Mouse (Mus musculus) kidney, embryonic 14.5 days (tissue): ENCODE measurements around the gene Vamp1. TPM values are rescaled to one million over a fixed set of nuclear protein-coding genes. Genes with fewer than 3 reads are reported as not detected.

Source experiments
- ATAC-seq: fragments of 200-750 bp; cut with Nextera tagmentation; 2 replicates; pipeline ENCODE4 v1.8.0; 2017; ENCODE audit warnings: moderate number of reproducible peaks, mild to moderate bottlenecking, moderate TSS enrichment, moderate library complexity; ENCODE audit not compliant: low FRiP score, low TSS enrichment
- H3K27ac ChIP-seq: fragments of 300-500 bp; sonication (generic); 2 replicates; pipeline ENCODE4 v1.5.1; 2014; ENCODE audit warnings: low read depth, mild to moderate bottlenecking, low read length, moderate library complexity, mixed read lengths
- H3K27me3 ChIP-seq: fragments of 300-500 bp; sonication (generic); 2 replicates; pipeline ENCODE4 v1.6.1; 2014; ENCODE audit warnings: mild to moderate bottlenecking, low read length; ENCODE audit not compliant: control insufficient read depth, insufficient read depth
- H3K36me3 ChIP-seq: fragments of 300-500 bp; sonication (generic); 2 replicates; pipeline ENCODE4 v1.6.1; 2014; ENCODE audit warnings: low read length, mixed read lengths; ENCODE audit not compliant: control insufficient read depth, insufficient read depth
- H3K4me1 ChIP-seq: fragments of 300-500 bp; sonication (generic); 2 replicates; pipeline ENCODE4 v1.6.1; 2014; ENCODE audit warnings: low read length, mixed read lengths; ENCODE audit not compliant: control insufficient read depth, insufficient read depth
- H3K4me2 ChIP-seq: fragments of 300-500 bp; sonication (generic); replicated peaks from 2 replicates; pipeline ENCODE4 v1.6.1; 2014; ENCODE audit warnings: low read depth, mild to moderate bottlenecking, low read length
- H3K4me3 ChIP-seq: fragments of 300-500 bp; sonication (generic); 2 replicates; pipeline ENCODE4 v1.5.1; 2014; ENCODE audit warnings: mild to moderate bottlenecking, low read length
- H3K9ac ChIP-seq: fragments of 300-500 bp; sonication (generic); 2 replicates; pipeline ENCODE4 v1.6.1; 2014; ENCODE audit warnings: low read depth, mild to moderate bottlenecking, low read length, moderate library complexity
- H3K9me3 ChIP-seq: fragments of 300-500 bp; sonication (generic); 2 replicates; pipeline ENCODE4 v1.6.1; 2016; ENCODE audit warnings: low read length; ENCODE audit not compliant: control insufficient read depth
- WGBS: fragments of 180-500 bp; shearing (Covaris S2); extraction: QIAGEN DNeasy Blood & Tissue Kit; methylation state at CpG from one replicate; pipeline ENCODE4 v1.1.7; 2014; 5-methylcytosine and 5-hydroxymethylcytosine counted together
- polyA plus RNA-seq: library from polyadenylated mRNA; unstranded; fragments of >200 nt; fragmentation: Nextera tagmentation; extraction: Ambion mirVana; gene quantifications from 2 replicates; pipeline ENCODE4 v1.2.1, GENCODE M21; 2014

Gene Vamp1
- polyA plus RNA-seq, 1 experiment from 2014 or later: 2.0 TPM

DNA sequence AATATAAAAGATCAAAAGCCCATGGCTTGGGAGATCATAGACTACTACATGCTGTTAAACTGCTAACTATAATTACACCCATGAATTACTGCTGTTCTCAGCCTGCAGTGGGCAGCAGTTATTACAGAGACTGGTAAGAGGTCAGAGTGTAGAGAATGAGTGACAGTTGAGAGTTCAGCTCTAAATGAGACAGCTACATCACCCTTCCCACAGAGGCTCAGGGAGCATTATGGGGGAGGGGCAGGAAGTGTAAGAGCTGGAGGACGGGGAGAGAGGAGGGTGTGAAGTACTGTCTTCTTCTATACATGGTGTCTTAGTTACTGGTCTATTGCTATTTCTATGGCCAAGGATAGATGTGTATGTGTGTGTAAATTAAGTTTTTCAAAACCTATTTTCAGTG is 29.2 kb downstream of the Vamp1 start:
- no peak overlapping the region for H3K4me2 ChIP-seq
- H3K4me3 ChIP-seq: no peak overlapping the region
- no peaks in the 10 kb centered on the region for H3K9me3 ChIP-seq
- H3K9ac ChIP-seq: no peak overlapping the region
- 13% methylated on average over 1 of the region's 1 CpGs for WGBS
- H3K36me3 ChIP-seq: no peaks in the 10 kb centered on the region
- ATAC-seq: no peak
- H3K27me3 ChIP-seq: no peaks in the 10 kb centered on the region
- no peaks in the 10 kb centered on the region for H3K4me1 ChIP-seq
- H3K27ac ChIP-seq: no peak overlapping the region

DNA sequence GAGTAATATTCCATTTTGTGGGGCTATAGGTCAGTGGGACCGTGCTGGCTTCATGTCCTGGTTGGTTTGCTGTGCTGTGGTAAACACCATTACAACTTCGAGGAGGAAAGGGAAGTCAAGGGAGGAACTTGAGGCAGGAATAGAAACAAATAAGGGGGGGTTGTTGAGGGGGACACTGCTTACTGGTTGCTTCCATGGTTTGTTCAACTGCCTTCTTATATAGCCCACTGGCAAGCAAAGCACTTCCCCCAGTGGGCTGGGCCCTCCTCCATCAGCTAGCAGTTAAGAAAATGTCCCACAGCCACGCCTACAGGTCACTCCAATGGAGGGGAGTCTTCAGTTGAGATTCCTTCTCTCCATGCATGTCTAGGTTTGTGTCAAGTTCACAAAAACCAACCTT is 36.9 kb downstream of the Vamp1 start:
- H3K9ac ChIP-seq: no peak overlapping the region
- H3K4me3 ChIP-seq: no peak overlapping the region
- no peak for ATAC-seq
- H3K27ac ChIP-seq: no peak overlapping the region
- no peaks in the 10 kb centered on the region for H3K9me3 ChIP-seq
- H3K4me2 ChIP-seq: no peak overlapping the region
- 87% methylated on average over 3 of the region's 3 CpGs for WGBS
- H3K27me3 ChIP-seq: no peaks in the 10 kb centered on the region
- no peaks in the 10 kb centered on the region for H3K4me1 ChIP-seq
- H3K36me3 ChIP-seq: no peaks in the 10 kb centered on the region

DNA sequence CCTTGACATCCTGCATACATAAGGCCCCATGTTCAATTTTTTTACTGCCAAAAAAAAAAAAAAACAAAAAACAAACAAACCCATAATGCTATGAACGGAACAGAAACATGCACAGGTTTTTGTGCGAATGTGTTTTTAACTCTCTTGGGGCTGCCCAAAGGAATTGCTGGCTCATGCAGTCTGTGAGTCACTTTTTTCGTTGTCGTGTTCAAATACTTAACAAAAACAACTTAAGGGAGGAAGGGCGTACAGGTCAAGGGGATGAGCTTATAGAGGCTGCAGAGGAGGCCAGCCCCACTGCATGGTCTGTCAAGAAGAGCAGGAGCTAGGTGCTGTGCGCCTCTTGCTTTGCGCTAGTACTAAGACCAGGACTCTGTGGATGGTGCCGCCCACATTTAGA is 37.4 kb downstream of the Vamp1 start:
- no peaks in the 10 kb centered on the region for H3K36me3 ChIP-seq
- no peak for ATAC-seq
- H3K27ac ChIP-seq: no peak overlapping the region
- 89% methylated on average over 8 of the region's 8 CpGs for WGBS
- H3K4me3 ChIP-seq: no peak overlapping the region
- no peaks in the 10 kb centered on the region for H3K9me3 ChIP-seq
- no peaks in the 10 kb centered on the region for H3K27me3 ChIP-seq
- H3K4me1 ChIP-seq: no peaks in the 10 kb centered on the region
- no peak overlapping the region for H3K4me2 ChIP-seq
- H3K9ac ChIP-seq: no peak overlapping the region

DNA sequence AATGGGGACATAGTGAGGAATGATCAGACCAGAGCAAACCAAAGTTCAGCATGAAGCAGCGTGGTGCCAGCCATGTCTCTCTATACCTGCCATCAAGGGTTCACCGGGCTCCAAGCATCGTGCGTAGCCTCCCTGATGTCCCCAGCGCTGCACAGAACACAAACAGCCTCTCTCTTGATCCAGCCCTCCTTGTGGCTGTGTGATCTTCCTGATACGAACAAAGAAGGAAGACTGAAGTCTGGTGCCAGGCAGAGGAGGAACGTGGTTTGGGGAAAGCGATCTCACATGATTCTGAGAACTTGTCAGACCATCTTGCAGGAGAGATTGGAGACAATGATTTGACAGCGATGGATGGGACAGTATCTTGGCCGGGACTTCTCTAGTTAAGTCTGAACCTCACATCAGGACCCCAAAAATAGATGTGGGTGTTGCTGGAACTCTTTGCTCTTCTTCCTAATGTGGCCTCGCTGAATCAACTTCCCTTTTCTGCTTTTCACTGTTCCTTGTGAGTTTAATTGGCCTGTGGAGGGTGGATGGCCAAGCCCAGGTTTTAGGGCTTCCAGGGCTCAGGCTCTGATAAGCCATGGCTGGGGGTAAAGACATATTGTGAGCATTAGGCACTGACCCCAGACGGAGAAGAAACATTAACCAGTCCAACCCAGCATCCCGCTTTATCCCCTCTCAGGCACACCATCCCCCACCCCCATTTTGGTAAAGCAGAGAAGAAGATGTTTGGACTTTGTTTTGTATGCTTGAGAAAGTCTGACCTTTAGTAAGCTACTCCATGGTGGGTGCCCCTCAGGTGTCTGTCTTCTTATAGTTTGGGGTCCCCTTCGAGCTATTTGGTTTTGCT is 38.7 kb downstream of the Vamp1 start:
- no peaks in the 10 kb centered on the region for H3K27me3 ChIP-seq
- no peaks in the 10 kb centered on the region for H3K36me3 ChIP-seq
- no peaks in the 10 kb centered on the region for H3K4me1 ChIP-seq
- no peaks in the 10 kb centered on the region for H3K9me3 ChIP-seq
- no peak overlapping the region for H3K4me3 ChIP-seq
- no peak for ATAC-seq
- no peak overlapping the region for H3K4me2 ChIP-seq
- no peak overlapping the region for H3K9ac ChIP-seq
- no peak overlapping the region for H3K27ac ChIP-seq
- WGBS: 86% methylated on average over 14 of the region's 14 CpGs

DNA sequence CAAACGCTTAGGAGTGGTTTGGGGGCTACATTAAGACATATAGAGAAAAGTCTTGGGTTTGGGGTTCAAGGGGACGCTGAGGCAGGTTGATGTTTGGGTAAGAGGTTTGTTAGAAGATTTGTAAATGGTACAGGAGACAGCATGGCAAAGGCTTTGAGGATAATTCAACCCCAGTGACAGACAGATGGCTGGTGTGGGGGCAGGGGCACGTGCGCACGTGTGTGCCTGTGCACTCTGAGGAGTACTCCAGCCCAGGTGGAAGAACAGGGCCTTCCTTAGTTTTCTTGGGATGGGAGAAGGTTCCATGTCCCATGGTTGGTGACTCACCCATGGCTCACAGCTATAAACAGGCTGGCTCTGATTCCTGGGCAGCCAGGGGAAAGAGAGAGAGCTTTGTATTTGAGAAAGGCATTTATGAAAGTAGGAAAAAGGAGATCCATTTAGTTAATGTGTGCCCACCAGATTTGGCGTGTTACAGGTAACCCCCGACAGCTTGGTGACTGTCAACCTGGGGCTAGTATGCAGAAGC is 40.2 kb downstream of the Vamp1 start:
- no peak for ATAC-seq
- H3K27ac ChIP-seq: no peak overlapping the region
- H3K27me3 ChIP-seq: no peaks in the 10 kb centered on the region
- no peak overlapping the region for H3K4me3 ChIP-seq
- WGBS: 83% methylated on average over 7 of the region's 7 CpGs
- no peak overlapping the region for H3K9ac ChIP-seq
- H3K36me3 ChIP-seq: no peaks in the 10 kb centered on the region
- H3K4me2 ChIP-seq: no peak overlapping the region
- H3K4me1 ChIP-seq: no peaks in the 10 kb centered on the region
- H3K9me3 ChIP-seq: no peaks in the 10 kb centered on the region

DNA sequence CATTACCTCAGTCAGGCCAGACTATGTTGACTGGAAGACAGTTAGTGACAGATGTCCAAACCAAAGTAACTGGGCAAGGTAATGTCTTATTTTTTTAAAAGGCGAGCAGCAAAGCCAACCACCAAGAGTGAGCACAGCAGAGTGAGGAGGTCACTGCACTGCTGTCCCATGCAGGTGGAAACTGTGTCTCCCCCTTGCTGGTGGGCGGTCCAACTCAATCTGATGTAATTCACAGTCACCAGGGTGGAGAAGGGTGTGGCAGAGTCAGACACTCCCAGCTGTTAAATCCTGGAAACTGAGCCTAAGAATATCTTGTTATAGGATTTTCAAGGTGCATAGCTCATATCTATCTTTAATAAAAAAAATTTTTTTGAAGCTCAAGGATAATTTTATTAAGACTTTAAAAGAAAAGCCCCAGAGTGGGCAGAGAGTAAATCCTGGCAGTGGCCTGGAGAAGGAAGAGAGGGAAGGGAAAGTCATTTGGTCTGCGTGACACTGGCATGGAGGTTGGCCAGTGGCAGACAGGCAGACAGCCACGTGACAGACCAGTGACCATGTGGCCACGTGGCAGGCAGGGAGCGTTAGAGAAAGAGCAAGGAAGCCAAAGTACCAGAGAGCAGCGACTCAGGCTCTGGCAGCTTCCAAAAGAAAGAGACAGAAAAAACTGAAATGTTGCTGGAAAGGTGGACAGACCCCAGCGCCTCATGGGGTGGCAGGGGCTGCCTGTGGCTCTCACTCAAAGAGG is 41.0 kb downstream of the Vamp1 start:
- no peak overlapping the region for H3K4me3 ChIP-seq

DNA sequence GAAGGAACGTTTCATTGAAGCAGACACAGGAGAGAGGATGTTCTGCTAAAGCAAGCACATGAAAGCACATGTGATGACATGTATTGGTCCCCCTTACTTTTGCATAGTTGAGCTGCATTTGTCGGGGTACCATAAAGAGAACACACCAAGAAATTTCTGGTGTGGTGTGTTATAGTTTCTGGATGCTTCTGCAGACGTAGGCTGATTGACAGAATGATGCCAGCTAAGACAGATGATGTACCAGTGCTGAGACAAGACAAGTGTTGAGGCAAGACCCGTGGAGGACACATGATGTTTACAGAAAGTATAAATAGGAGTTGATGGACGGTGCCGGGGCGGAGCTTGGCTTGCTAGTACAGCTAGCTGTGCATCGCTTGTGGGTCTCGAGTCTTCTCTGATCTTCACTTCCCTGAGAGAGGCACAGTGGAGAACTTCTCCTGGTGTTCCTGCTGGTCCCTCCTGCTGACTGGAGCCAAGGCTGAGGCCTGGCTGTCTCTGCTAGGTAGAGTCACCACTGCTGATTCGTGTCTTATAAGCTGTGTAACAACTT is 44.7 kb downstream of the Vamp1 start:
- Histone ChIP-seq H3K9ac (no peak overlapping the region), H3K4me1 (no peaks in the 10 kb centered on the region), H3K4me2 (no peak overlapping the region), H3K9me3 (no peaks in the 10 kb centered on the region), H3K27me3 (no peaks in the 10 kb centered on the region), H3K36me3 (no peaks in the 10 kb centered on the region), H3K27ac (no peak overlapping the region), H3K4me3 (no peak overlapping the region)
- no peak for ATAC-seq
- 82% methylated on average over 10 of the region's 10 CpGs for WGBS

More for the DNA sequence above, 41.0 kb downstream of the Vamp1 start:
- H3K27ac ChIP-seq: no peak overlapping the region
- H3K27me3 ChIP-seq: no peaks in the 10 kb centered on the region
- no peak overlapping the region for H3K4me2 ChIP-seq
- H3K9ac ChIP-seq: no peak overlapping the region
- WGBS: 74% methylated on average over 8 of the region's 8 CpGs
- no peaks in the 10 kb centered on the region for H3K4me1 ChIP-seq
- H3K9me3 ChIP-seq: no peaks in the 10 kb centered on the region
- ATAC-seq: no peak
- no peaks in the 10 kb centered on the region for H3K36me3 ChIP-seq

DNA sequence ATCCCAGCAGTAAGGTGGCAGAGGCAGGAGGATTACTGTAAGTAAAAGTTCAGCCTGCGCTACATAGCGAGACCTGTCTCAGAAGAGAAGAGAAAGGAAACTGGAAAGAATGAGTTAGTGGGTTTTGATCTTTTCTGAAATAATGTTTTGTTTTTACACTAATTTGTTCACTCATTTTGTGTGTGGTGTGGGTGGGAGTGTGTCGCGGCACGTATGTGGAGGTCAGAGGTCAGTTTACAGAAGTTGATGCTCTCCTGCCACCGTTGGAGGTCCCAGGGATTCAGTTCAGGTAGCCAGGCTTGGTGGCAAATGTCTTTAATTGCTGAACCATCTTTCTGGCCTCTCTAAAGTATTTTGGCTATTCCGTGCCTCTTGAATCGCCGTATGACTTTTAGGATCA is 48.9 kb downstream of the Vamp1 start:
- ATAC-seq: no peak
- Histone ChIP-seq H3K4me1 (no peaks in the 10 kb centered on the region), H3K36me3 (no peaks in the 10 kb centered on the region), H3K27ac (no peak overlapping the region), H3K9ac (no peak overlapping the region), H3K9me3 (no peaks in the 10 kb centered on the region), H3K4me2 (no peak overlapping the region), H3K27me3 (no peaks in the 10 kb centered on the region), H3K4me3 (no peak overlapping the region)
- WGBS: 81% methylated on average over 9 of the region's 9 CpGs

DNA sequence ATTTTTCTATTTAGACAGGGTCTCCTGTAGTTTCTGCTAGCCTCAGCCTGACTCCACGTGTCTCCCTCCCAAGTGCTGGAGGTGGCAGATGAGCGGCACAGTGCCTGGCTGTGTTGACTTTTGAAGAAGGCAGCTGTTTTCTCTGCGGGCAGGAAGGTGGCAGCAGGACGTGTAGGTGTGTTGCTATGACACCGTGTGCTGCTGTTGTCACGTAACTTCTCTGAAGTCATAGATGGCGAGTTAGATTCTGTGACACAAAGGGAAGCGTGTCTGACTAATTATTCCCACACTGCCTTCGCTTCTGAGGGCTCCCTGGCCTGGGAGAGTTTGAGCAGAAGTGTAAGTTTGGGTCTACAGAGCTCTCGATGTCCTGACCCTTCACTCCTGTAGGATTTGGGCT is 49.9 kb downstream of the Vamp1 start:
- H3K27ac ChIP-seq: no peak overlapping the region
- no peaks in the 10 kb centered on the region for H3K4me1 ChIP-seq
- no peak overlapping the region for H3K4me3 ChIP-seq
- no peaks in the 10 kb centered on the region for H3K36me3 ChIP-seq
- WGBS: 47% methylated on average over 10 of the region's 10 CpGs
- H3K9me3 ChIP-seq: no peaks in the 10 kb centered on the region
- no peak for ATAC-seq
- no peaks in the 10 kb centered on the region for H3K27me3 ChIP-seq
- no peak overlapping the region for H3K4me2 ChIP-seq
- H3K9ac ChIP-seq: no peak overlapping the region
